Mouse (Mus musculus) cerebellum, adult 2 months (tissue): ENCODE results near the gene Polr3b.

Experiments used
- CTCF ChIP-seq: fragments of 200-500 bp; IDR thresholded peaks from 2 replicates; pipeline ENCODE4 v1.5.1; 2011; ENCODE audit warnings: low read depth, mild to moderate bottlenecking, control low read depth, low read length, moderate library complexity, borderline replicate concordance; ENCODE audit not compliant: insufficient read depth
- POLR2A ChIP-seq: fragments of 200-500 bp; IDR thresholded peaks from 2 replicates; pipeline ENCODE4 v1.6.1; 2011; ENCODE audit warnings: low read length, control low read depth, borderline replicate concordance; ENCODE audit not compliant: insufficient read depth

DNA sequence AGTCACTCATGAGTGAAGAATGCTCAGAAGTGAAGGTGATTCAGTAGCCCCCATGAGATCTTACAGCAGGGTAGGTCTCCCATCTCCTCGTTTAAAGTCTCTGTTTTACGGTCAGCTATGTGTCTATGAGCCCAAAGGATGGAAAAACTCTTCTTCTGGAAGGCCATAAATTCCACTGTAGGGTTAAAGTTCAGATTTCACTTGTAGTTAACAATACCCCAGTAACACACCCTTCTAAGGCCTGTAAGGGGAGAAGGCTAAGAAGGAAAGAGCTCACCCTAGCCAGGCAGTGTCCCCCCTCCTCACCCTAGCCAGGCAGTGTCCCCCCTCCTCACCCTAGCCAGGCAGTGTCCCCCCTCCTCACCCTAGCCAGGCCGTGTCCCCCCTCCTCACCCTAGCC lies 69.6 kb downstream of the Polr3b start:
- TF ChIP-seq CTCF, result no peak
- TF ChIP-seq POLR2A, result no peak
